Mouse (Mus musculus) thymus, adult 2 months (tissue): ENCODE measurements around the gene Ssc4d.

Experiments used
- CTCF ChIP-seq: fragments of 200-500 bp; IDR thresholded peaks from 2 replicates; pipeline ENCODE4 v1.5.1; 2012; ENCODE audit warnings: mild to moderate bottlenecking, control low read depth, low read length, moderate library complexity, borderline replicate concordance; ENCODE audit not compliant: control insufficient read depth, poor library complexity, insufficient read depth; ENCODE audit errors: extremely low read depth
- POLR2A ChIP-seq: fragments of 200-500 bp; IDR thresholded peaks from 2 replicates; pipeline ENCODE4 v1.6.1; 2012; ENCODE audit warnings: mild to moderate bottlenecking, low read length, control low read depth, moderate library complexity; ENCODE audit not compliant: control insufficient read depth, poor library complexity, insufficient read depth; ENCODE audit errors: extremely low read depth

DNA sequence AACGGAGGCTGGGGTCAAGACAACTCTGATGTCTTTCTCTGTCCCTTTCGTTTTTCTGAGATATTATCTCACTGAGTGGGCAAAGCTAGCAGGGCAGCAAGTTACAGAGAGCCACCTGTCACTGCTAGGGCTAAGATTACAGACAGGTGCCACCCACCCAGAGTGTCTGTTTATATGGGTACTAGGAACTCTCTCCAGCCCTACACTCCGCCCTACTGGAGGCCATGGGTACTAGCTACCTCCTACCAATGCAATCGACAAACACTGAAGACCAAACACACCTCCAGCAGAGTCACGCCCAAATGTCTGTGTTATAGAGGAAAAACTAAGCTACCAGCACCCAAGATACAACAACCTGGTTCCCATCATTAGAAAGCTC, 56.3 kb downstream of the Ssc4d start:
- TF ChIP-seq CTCF (no peak), POLR2A (no peak)
